Mouse (Mus musculus) midbrain, embryonic 12.5 days (tissue): ENCODE results near the gene Gm12184. TPM values are rescaled to one million over a fixed set of nuclear protein-coding genes. Genes with fewer than 3 reads are reported as not detected.
"Not testable (repeated sequence)": the region's sequence is repeated elsewhere in the genome, so short reads cannot be mapped to it uniquely, and the experiment has no call there.

ENCODE experiments used
- ATAC-seq: fragments of 200-750 bp; cut with Nextera tagmentation; 2 replicates; pipeline ENCODE4 v1.8.0; 2017; ENCODE audit warnings: low read depth, moderate TSS enrichment, moderate library complexity; ENCODE audit not compliant: low FRiP score
- H3K27ac ChIP-seq: fragments of 300-500 bp; sonication (generic); replicated peaks from 2 replicates; pipeline ENCODE4 v1.5.1; 2016; ENCODE audit warnings: mild to moderate bottlenecking
- H3K27me3 ChIP-seq: fragments of 300-500 bp; sonication (generic); 2 replicates; pipeline ENCODE4 v1.6.1; 2016; ENCODE audit warnings: mild to moderate bottlenecking
- H3K36me3 ChIP-seq: fragments of 300-500 bp; sonication (generic); 2 replicates; pipeline ENCODE4 v1.6.1; 2016
- H3K4me1 ChIP-seq: fragments of 300-500 bp; sonication (generic); 2 replicates; pipeline ENCODE4 v1.6.1; 2016
- H3K4me2 ChIP-seq: fragments of 300-500 bp; sonication (generic); replicated peaks from 2 replicates; pipeline ENCODE4 v1.6.1; 2016; ENCODE audit warnings: mild to moderate bottlenecking, moderate library complexity
- H3K4me3 ChIP-seq: fragments of 300-500 bp; sonication (generic); 2 replicates; pipeline ENCODE4 v1.5.1; 2016; ENCODE audit warnings: mild to moderate bottlenecking
- H3K9ac ChIP-seq: fragments of 300-500 bp; sonication (generic); replicated peaks from 2 replicates; pipeline ENCODE4 v1.6.1; 2016; ENCODE audit warnings: mild to moderate bottlenecking, moderate library complexity
- H3K9me3 ChIP-seq: fragments of 300-500 bp; sonication (generic); 2 replicates; pipeline ENCODE4 v1.6.1; 2016; ENCODE audit warnings: mild to moderate bottlenecking
- WGBS: fragments of 180-500 bp; shearing (Covaris S2); methylation state at CpG from one replicate; pipeline ENCODE4 v1.1.7; 2016; 5-methylcytosine and 5-hydroxymethylcytosine counted together
- polyA plus RNA-seq: library from polyadenylated mRNA; unstranded; fragments of >200 nt; fragmentation: Nextera tagmentation; extraction: Ambion mirVana; gene quantifications from 2 replicates; pipeline ENCODE4 v1.2.1, GENCODE M21; 2016

The Gm12184 gene
- 7.6 and 8.3 TPM in 2 replicates for polyA plus RNA-seq

DNA sequence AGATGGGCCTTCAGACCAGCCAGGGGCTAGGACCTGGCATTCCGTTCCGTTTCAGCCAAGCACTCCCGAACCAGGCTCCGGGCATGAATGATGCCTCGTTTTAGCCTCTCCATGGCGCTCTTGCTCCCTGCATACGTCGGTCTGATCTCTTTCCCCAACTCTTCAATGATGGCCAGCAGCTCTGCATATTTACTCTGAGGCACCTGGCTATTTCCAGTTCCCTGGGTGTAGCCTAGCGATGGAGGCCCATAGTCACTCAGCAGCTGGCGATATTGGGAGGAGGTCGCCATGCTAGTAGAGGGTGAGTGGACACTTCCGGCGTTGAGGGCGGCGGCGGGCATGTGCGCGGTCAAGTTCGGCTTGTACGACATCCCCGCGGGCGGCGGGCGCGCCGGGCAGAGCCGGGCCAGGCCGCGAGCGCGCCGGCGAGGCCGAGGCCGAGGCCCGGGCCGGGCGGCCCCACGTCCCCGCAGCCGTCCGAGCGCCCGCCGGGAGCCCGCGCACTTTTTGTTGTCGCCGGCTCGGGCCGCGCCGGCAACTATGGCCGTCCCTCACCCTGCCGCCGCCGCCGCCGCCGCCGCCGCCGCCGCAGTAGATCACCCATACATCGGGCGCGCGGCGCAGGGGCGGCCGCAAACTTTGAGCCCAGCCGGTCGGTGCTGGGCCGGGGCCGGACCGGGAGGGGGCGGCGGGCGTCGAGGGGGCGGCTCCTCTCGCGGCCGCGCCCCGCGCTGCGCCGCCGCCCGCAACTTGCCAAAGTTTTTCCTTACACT, at the start of gene Gm12184, which contains the start of gene Trim7:
Gene Gm12184, minus strand, starts transcription at position 677 of the 773 bp plus-strand sequence.
Gene Trim7, plus strand, starts transcription at position 162 of the 773 bp plus-strand sequence.
- Histone ChIP-seq H3K9ac (peak within 1 kb of the TSS; percentile 39; the same call in 1 of the 2 replicates), H3K27me3 (peaks cover 40% of the 10 kb centered on the region), H3K4me1 (peaks cover 12% of the 10 kb centered on the region), H3K4me2 (peak within 1 kb of the TSS; percentile 54), H3K4me3 (peak within 1 kb of the TSS; percentile 44)
- WGBS, result under 1% methylated on average over 47 of the region's 92 CpGs
- H3K9me3 ChIP-seq, H3K27ac ChIP-seq, H3K36me3 ChIP-seq: not testable (repeated sequence)
- ATAC-seq, result peak; percentile 82

DNA sequence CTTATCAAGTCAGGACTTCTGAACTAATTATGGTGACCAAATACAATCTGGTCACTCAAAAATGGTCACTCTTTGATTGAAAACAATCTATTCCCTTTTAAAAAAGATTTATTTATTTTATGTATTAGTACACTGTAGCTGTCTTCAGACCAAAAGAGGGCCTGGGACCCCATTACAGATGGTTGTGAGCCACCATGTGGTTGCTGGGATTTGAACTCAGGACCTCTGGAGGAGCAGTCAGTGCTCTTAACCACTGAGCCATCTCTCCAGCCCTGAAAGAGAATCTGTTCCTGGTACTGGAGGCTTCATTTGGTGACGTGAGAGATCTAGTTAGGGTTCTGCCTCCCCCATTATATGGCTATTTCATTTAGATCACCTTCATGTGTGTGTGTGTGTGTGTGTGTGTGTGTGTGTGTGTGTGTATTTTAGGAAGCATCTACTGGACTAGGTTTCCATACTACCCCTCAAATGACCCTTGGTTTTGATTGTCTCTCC, 48.9 kb upstream of the Gm12184 start:
- Histone ChIP-seq H3K4me1 (peaks cover 12% of the 10 kb centered on the region; the same call in 1 of the 2 replicates), H3K27me3 (peaks cover 20% of the 10 kb centered on the region; the same call in 1 of the 2 replicates)
- H3K4me3 ChIP-seq, H3K9me3 ChIP-seq, ATAC-seq, H3K36me3 ChIP-seq, H3K4me2 ChIP-seq, H3K9ac ChIP-seq, H3K27ac ChIP-seq: not testable (repeated sequence)
- 47% methylated on average over 1 of the region's 1 CpGs for WGBS

DNA sequence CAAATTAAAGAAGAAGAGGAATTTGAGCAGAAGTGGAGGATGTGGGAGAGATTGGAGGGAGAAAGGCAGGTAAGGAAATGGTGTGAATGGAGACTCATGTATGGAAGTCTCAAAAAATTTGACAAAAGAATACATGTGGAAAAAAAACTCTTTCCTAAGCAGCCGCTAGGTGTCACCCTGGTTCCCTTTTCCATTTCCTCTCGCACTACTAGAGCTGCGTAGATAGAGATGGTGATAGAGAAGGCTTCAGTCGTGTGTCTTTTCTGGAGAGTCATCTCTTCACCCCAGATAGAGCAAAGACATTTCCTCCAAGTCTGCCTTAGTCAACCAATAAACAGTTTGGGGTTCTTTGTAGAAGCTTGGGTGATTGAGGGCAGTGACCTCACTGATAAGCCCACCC, 48.0 kb upstream of the Gm12184 start:
- no peak overlapping the region for H3K27ac ChIP-seq
- peaks cover 26% of the 10 kb centered on the region; the same call in 1 of the 2 replicates for H3K27me3 ChIP-seq
- ATAC-seq, result peak; percentile 59; the same call in 1 of the 2 replicates
- H3K36me3 ChIP-seq, result no peaks in the 10 kb centered on the region
- H3K4me3 ChIP-seq, result no peak overlapping the region
- no peak overlapping the region for H3K4me2 ChIP-seq
- no peak overlapping the region for H3K9ac ChIP-seq
- peaks cover 12% of the 10 kb centered on the region; the same call in 1 of the 2 replicates for H3K4me1 ChIP-seq
- 2% methylated on average over 4 of the region's 4 CpGs for WGBS
- H3K9me3 ChIP-seq, result no peaks in the 10 kb centered on the region

- ATAC-seq, result no peak
Measured at GRCm38 (mm10) chr11:48873591-48874290, 47.3 kb upstream of the Gm12184 start.

DNA sequence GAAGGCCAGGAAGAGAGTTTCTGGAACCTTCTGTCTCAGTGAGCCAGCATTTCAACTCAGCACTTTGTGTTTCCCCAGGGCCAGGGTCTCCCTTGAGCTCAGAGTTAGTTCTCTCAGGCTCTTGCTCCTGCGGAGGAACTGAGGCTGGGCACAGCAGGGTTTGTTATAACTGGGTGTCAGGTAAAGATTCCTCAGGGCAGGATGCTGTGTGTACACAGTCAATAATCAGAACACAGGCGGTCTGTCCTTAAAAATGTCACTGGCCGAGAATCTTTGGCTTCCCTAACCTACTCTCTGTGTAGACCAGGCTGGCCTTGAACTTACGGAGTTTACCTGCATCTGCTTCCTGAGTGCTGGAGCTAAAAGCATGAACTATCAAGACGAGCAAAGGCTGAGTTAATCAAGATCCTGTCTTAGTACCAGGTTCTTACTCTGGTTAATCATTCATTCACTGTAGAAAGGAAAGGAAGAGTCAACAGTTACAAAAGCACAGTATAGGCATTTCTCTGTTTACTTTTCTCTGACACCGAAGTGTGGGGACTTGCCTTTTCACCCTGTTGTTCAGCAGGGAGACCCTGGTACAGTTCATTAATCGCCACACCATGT, 46.3 kb upstream of the Gm12184 start:
- peaks cover 26% of the 10 kb centered on the region; the same call in 1 of the 2 replicates for H3K27me3 ChIP-seq
- no peak for ATAC-seq
- no peak overlapping the region for H3K4me3 ChIP-seq
- 84% methylated on average over 7 of the region's 7 CpGs for whole genome bisulfite sequencing
- H3K9me3 ChIP-seq, result no peaks in the 10 kb centered on the region
- no peak overlapping the region for H3K9ac ChIP-seq
- H3K4me1 ChIP-seq, result peaks cover 12% of the 10 kb centered on the region; the same call in 1 of the 2 replicates
- H3K4me2 ChIP-seq, result no peak overlapping the region
- no peaks in the 10 kb centered on the region for H3K36me3 ChIP-seq
- H3K27ac ChIP-seq, result no peak overlapping the region

More at GRCm38 (mm10) chr11:48873591-48874290, 47.3 kb upstream of the Gm12184 start:
- Histone ChIP-seq H3K27me3 (peaks cover 26% of the 10 kb centered on the region; the same call in 1 of the 2 replicates), H3K4me2 (no peak overlapping the region), H3K27ac (no peak overlapping the region), H3K4me1 (peaks cover 12% of the 10 kb centered on the region; the same call in 1 of the 2 replicates), H3K9ac (no peak overlapping the region), H3K4me3 (no peak overlapping the region), H3K36me3 (no peaks in the 10 kb centered on the region), H3K9me3 (no peaks in the 10 kb centered on the region)
- 69% methylated on average over 10 of the region's 10 CpGs for WGBS

DNA sequence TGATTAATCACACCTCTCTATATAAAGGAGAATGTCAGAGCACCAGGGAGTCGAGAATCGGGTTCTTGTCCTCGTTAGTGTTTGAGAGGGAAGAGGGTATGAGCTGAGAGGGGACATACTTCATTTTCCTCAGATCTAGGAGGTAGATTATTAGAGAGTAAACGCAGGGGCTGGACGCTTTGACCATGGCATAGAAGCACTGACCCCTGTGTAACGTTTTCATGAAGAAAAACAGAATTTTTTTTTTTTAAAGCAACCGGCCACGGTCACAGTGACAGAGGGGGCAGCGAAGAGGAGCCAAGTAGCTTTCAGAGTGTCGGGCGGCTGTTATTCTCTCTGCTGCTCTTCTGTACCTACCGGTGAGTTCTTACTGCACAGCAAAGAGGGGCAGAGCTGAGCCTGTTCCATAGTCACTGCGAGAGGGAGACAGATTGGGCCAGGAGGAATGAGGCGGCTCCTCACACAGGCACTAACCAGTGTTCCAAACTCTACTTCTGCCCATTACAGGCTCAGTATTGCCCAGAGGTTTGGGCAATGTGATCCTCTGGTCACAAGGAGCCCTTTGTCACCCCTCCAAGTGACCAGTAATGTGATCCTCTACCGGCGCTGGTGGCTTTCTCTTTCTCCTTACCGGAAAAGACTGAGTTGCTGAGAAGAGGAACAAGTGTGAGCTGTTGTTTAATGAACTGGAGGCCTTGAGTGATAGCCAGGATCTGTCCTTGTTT, 45.5 kb upstream of the Gm12184 start:
- Histone ChIP-seq H3K27ac (no peak overlapping the region), H3K4me1 (peaks cover 12% of the 10 kb centered on the region; the same call in 1 of the 2 replicates), H3K4me3 (peak overlapping the region; percentile 41), H3K36me3 (no peaks in the 10 kb centered on the region), H3K4me2 (peak overlapping the region; percentile 68), H3K27me3 (peaks cover 26% of the 10 kb centered on the region; the same call in 1 of the 2 replicates), H3K9me3 (no peaks in the 10 kb centered on the region), H3K9ac (peak overlapping the region; percentile 53)
- WGBS, result 12% methylated on average over 17 of the region's 17 CpGs
- ATAC-seq, result peak; percentile 14; the same call in 1 of the 2 replicates

DNA sequence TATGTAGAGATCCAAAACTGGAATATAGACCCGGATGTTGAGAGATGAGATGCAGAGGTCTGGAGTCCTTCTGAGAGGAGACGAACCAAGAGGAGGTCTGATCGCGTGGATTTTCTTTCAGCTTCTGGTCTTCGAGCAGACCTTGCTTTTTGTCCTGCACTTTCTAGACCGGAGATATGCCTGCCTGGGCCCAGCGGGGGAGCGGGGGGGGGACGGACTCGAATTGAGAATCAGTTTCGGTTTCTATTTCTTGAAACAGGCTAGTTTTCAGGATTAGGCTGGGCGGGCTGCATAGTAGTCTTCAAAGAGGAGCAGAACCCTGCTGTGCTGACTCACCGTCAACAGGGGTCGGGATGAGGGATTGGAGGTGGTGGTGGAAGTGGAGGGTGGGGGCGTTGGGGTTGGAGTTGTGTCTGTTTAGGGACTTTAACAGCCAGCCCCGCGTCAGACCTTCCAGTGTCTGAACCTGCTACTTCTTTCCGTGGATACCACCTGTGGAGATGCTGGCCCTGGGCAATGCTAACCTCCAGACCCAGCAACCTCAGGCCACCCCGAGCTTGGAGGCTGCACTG, 44.8 kb upstream of the Gm12184 start, which contains the start of gene Irgm1:
Gene Irgm1, minus strand, starts transcription at position 483 of the 572 bp plus-strand sequence.
- Histone ChIP-seq H3K27me3 (peaks cover 26% of the 10 kb centered on the region; the same call in 1 of the 2 replicates), H3K27ac (no peak within 1 kb of the TSS), H3K9me3 (no peaks in the 10 kb centered on the region), H3K36me3 (no peaks in the 10 kb centered on the region), H3K4me2 (peak within 1 kb of the TSS; percentile 68), H3K9ac (peak within 1 kb of the TSS; percentile 53), H3K4me3 (peak within 1 kb of the TSS; percentile 41), H3K4me1 (peaks cover 12% of the 10 kb centered on the region; the same call in 1 of the 2 replicates)
- ATAC-seq, result peak; percentile 71
- under 1% methylated on average over 19 of the region's 19 CpGs for WGBS

- Histone ChIP-seq H3K4me1 (peaks cover 12% of the 10 kb centered on the region; the same call in 1 of the 2 replicates), H3K27me3 (peaks cover 26% of the 10 kb centered on the region; the same call in 1 of the 2 replicates), H3K4me3 (peak overlapping the region; percentile 41), H3K9ac (peak overlapping the region; percentile 53; the same call in 1 of the 2 replicates), H3K36me3 (no peaks in the 10 kb centered on the region), H3K27ac (no peak overlapping the region), H3K9me3 (no peaks in the 10 kb centered on the region), H3K4me2 (peak overlapping the region; percentile 68)
- no peak for ATAC-seq
- 39% methylated on average over 7 of the region's 7 CpGs for WGBS
Measured at GRCm38 (mm10) chr11:48870781-48871180, 44.3 kb upstream of the Gm12184 start.

DNA sequence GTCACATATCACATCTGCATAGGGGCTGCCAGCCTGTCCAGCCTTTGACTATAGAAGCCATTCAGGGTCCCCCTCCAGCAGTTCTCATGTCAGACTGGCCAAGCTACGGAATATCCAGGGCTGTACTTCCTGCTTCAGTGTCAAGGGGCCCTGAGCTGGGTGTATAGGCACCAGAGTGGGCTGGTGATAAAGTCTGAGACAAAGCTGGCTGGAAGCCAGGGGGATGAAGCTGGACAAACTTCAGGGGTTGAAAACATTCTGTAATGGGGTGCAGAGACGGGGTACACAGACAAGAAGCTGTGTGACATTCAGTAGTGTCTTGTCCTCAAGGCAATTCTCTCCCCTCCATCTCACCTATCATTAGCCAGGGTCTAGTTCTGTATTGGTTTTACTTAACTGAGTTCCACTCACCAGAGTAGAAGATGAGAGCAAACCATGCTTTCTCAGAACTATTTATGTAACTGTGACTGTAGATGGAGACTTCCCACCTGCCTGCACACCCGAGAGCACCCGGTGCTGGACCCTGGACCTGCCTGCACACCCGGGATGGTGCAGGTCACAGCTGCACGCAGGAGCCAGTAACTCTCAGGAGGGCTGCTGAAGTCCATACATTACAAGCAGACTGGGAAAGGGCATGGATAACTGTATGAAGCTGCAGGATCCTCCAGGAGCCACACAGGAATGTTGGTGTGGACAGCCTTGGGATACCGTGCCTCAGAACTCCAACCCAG, 43.1 kb upstream of the Gm12184 start:
- peaks cover 12% of the 10 kb centered on the region; the same call in 1 of the 2 replicates for H3K4me1 ChIP-seq
- no peak overlapping the region for H3K9ac ChIP-seq
- no peak for ATAC-seq
- H3K4me2 ChIP-seq, result no peak overlapping the region
- H3K36me3 ChIP-seq, result no peaks in the 10 kb centered on the region
- WGBS, result 85% methylated on average over 7 of the region's 7 CpGs
- H3K4me3 ChIP-seq, result no peak overlapping the region
- no peaks in the 10 kb centered on the region for H3K9me3 ChIP-seq
- peaks cover 24% of the 10 kb centered on the region; the same call in 1 of the 2 replicates for H3K27me3 ChIP-seq
- no peak overlapping the region for H3K27ac ChIP-seq

DNA sequence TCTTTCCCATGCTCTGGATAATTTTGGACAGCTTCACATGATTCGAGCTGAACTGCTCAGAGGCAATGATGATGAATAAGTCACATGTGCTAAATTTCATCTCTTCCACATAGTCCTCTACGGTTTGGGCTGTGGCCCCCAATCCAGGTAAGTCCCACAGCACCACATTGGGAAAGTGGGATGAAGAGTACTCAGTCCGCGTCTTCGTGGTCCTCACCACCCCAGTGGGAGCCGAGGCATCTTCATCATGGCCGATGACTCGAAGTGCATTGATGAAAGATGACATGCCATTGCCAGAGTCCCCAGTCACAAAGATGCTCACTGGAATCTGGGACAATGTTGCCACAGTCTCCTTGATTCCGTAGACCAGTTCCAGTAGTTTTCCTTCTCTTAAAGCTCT, 40.0 kb upstream of the Gm12184 start:
- 94% methylated on average over 9 of the region's 9 CpGs for WGBS
- no peak overlapping the region for H3K4me3 ChIP-seq
- peaks cover 10% of the 10 kb centered on the region; the same call in 1 of the 2 replicates for H3K27me3 ChIP-seq
- no peak overlapping the region for H3K27ac ChIP-seq
- H3K9me3 ChIP-seq, result no peaks in the 10 kb centered on the region
- no peaks in the 10 kb centered on the region for H3K36me3 ChIP-seq
- no peak overlapping the region for H3K9ac ChIP-seq
- H3K4me2 ChIP-seq, result no peak overlapping the region
- no peak for ATAC-seq
- H3K4me1 ChIP-seq, result peaks cover 5% of the 10 kb centered on the region; the same call in 1 of the 2 replicates
